Mouse (Mus musculus): Measurements from ENCODE around the gene Kbtbd7.
"Not testable (repeated sequence)": the region's sequence is repeated elsewhere in the genome, so short reads cannot be mapped to it uniquely, and the experiment has no call there.

The Kbtbd7 gene

GRCm38 (mm10) chr14:79425979-79426729 is at the start of gene Kbtbd7:
Kbtbd7 (plus strand) TSS chr14:79426511.
- DNase-seq (ENCODE audit: low spot score in 2 of 2), result peak; percentile 92 to 94

GRCm38 (mm10) chr14:79377041-79377440 is 49.3 kb upstream of the Kbtbd7 start:
- DNase-seq (ENCODE audit: low spot score in 2 of 2), result no peak

GRCm38 (mm10) chr14:79383120-79383519 is 43.2 kb upstream of the Kbtbd7 start:
- no peak for DNase-seq (ENCODE audit: low spot score in 2 of 2)

GRCm38 (mm10) chr14:79388304-79388703 is 38.0 kb upstream of the Kbtbd7 start:
- no peak for DNase-seq (ENCODE audit: low spot score in 2 of 2)

- no peak for DNase-seq (ENCODE audit: low spot score in 2 of 2)
These were observed 36.7 kb upstream of the Kbtbd7 start for GRCm38 (mm10) chr14:79389438-79390264.

GRCm38 (mm10) chr14:79390265-79390926 is 35.9 kb upstream of the Kbtbd7 start, which contains the start of gene Naa16:
Naa16 (minus strand) TSS chr14:79390778.
- DNase-seq (ENCODE audit: low spot score in 2 of 2), result peak; percentile 93 to 94

- DNase-seq (ENCODE audit: low spot score in 2 of 2), result no peak
These were observed 33.0 kb upstream of the Kbtbd7 start for GRCm38 (mm10) chr14:79393289-79393688.

GRCm38 (mm10) chr14:79394564-79394963 is 31.7 kb upstream of the Kbtbd7 start:
- no peak for DNase-seq (ENCODE audit: low spot score in 2 of 2)

- peak in 1 of 2 experiments; percentile 33 for DNase-seq (ENCODE audit: low spot score in 2 of 2)
These were observed 28.8 kb upstream of the Kbtbd7 start, which contains the start of gene Mtrf1 for GRCm38 (mm10) chr14:79397321-79398122. Mtrf1 (plus strand) TSS chr14:79397772.

- no peak for DNase-seq (ENCODE audit: low spot score in 2 of 2)
These were observed 18.7 kb upstream of the Kbtbd7 start for GRCm38 (mm10) chr14:79407641-79408040.

- no peak for DNase-seq (ENCODE audit: low spot score in 2 of 2)
These were observed 17.0 kb upstream of the Kbtbd7 start for GRCm38 (mm10) chr14:79409278-79409830.

GRCm38 (mm10) chr14:79410662-79411061 is 15.6 kb upstream of the Kbtbd7 start:
- no peak for DNase-seq (ENCODE audit: low spot score in 2 of 2)

GRCm38 (mm10) chr14:79413121-79413520 is 13.2 kb upstream of the Kbtbd7 start:
- DNase-seq (ENCODE audit: low spot score in 2 of 2), result no peak

GRCm38 (mm10) chr14:79420083-79420685 is 6.1 kb upstream of the Kbtbd7 start:
- DNase-seq (ENCODE audit: low spot score in 2 of 2), result no peak

- DNase-seq (ENCODE audit: low spot score in 2 of 2), result not testable (repeated sequence)
These were observed 537 bp downstream of the Kbtbd7 start for GRCm38 (mm10) chr14:79426730-79427365.

GRCm38 (mm10) chr14:79434068-79434467 is 7.8 kb downstream of the Kbtbd7 start:
- no peak for DNase-seq (ENCODE audit: low spot score in 2 of 2)

- DNase-seq (ENCODE audit: low spot score in 2 of 2), result no peak
These were observed 14.3 kb downstream of the Kbtbd7 start for GRCm38 (mm10) chr14:79440655-79441054.

GRCm38 (mm10) chr14:79441441-79441840 is 15.1 kb downstream of the Kbtbd7 start:
- no peak for DNase-seq (ENCODE audit: low spot score in 2 of 2)

GRCm38 (mm10) chr14:79444601-79445000 is 18.3 kb downstream of the Kbtbd7 start:
- no peak for DNase-seq (ENCODE audit: low spot score in 2 of 2)

- DNase-seq (ENCODE audit: low spot score in 2 of 2), result no peak
These were observed 18.8 kb downstream of the Kbtbd7 start for GRCm38 (mm10) chr14:79445055-79445620.
